Mouse (Mus musculus) cortical plate, adult 2 months (tissue): ENCODE results near the gene Otud4.

Experiments
- CTCF ChIP-seq: fragments of 200-500 bp; IDR thresholded peaks from 2 replicates; pipeline ENCODE4 v1.5.1; 2011; ENCODE audit warnings: mild to moderate bottlenecking, control low read depth, low read length; ENCODE audit not compliant: insufficient read depth; ENCODE audit errors: extremely low read depth
- POLR2A ChIP-seq: fragments of 200-500 bp; IDR thresholded peaks from 2 replicates; pipeline ENCODE4 v1.6.1; 2011; ENCODE audit warnings: mild to moderate bottlenecking, low read length, control low read depth; ENCODE audit not compliant: insufficient read depth; ENCODE audit errors: extremely low read depth

DNA sequence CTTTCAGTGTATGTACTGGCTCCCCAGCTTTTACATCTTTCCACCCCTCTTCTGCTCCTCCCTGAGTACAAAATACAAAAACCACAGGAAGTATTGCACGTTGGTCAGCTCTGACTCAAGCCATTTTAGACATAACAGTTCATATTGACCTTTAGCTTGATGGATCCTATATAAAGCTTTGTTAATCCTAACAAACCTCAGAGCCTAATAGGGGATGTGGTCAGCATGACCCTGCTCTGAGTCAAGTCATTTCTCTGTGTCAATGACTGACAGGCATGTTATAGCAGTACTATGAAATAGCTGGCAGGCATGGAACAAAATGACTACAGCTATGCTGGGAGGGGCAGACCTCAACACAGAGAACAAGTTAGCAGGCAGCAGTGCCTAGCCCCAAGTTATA is 3.3 kb upstream of the Otud4 start:
- TF ChIP-seq POLR2A, result no peak
- TF ChIP-seq CTCF, result no peak
